Mouse (Mus musculus): Measurements from ENCODE around the gene Sidt1. TPM values are rescaled to one million over a fixed set of nuclear protein-coding genes. Genes with fewer than 3 reads are reported as not detected.

Sidt1 gene
- polyA plus RNA-seq, 1 experiment: not detected

GRCm38 (mm10) chr16:44233019-44233418 lies 100.0 kb downstream of the Sidt1 start:
- TF ChIP-seq GATA1 (IDR thresholded peaks at IDR 0.05; ENCODE audit: low read length): no peak

DNA sequence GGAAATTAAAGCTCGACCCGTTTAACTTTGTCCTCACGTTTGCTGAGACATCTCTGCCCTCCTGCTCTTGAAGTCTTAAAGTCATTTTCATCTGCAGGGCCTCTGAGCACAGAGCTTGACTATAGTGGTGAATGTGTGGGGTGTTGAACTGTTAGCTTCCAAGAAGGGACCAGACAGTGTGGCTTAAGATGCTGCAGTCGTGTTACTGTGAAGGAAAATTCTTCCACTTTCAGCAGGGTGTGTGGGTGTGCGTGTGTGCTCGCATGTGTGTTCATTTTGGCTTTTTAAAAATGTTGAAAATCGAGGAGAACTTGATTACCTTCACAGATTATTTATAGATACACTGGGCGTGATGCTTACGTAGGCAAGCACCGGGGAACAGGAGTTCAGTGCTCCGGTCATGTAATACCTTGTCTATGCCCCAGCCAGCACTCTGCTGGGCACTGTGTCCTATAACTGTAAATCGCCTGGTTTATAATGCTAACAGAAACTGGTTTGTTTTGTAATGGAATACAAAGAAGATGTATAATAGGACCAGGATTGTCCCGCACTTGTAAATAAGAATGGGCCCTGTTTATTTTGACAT lies 106.2 kb downstream of the Sidt1 start:
- no peak for TF ChIP-seq GATA1 (IDR thresholded peaks at IDR 0.05; ENCODE audit: low read length)

DNA sequence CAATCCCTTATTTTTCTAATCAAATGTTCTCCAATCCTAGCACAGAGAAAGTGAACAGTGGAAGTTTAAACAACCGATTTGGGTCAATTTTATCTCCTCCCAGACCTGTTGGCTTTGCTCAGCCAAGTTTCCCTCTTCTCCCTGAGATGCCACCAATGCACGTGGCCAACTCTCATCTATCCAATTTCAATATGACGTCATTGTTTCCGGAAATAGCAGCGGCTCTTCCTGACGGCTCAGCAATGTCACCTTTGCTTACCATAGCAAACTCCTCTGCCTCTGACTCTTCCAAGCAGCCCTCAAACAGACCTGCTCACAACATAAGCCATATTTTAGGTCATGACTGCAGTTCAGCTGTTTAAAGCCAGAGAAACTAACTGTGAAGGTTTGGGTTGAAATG lies 111.5 kb downstream of the Sidt1 start:
- no peak for TF ChIP-seq GATA1 (IDR thresholded peaks at IDR 0.05; ENCODE audit: low read length)

- TF ChIP-seq GATA1 (IDR thresholded peaks at IDR 0.05; ENCODE audit: low read length): no peak
These were observed 116.6 kb downstream of the Sidt1 start for GRCm38 (mm10) chr16:44216417-44216816.

DNA sequence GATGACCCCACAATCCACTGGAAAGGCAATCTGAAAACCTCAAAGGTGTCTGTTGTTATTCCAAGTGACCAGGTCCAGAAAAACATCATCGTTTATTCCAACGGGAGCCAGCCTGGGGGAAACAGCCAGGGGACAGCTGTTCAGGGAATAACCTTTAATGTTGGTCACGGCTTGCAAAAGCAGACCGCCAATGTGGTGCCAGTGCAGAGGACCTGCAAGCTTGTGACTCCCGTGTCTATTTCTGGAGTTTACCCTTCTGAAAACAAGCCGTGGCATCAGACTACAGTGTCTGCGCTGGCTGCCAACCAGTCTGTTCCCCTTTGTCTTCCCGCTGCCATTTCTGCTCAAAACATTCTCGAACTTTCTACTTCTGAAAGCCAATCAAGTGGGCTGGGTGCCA lies 117.5 kb downstream of the Sidt1 start:
- no peak for TF ChIP-seq GATA1 (IDR thresholded peaks at IDR 0.05; ENCODE audit: low read length)

- no peak for TF ChIP-seq GATA1 (IDR thresholded peaks at IDR 0.05; ENCODE audit: low read length)
These were observed 120.3 kb downstream of the Sidt1 start for GRCm38 (mm10) chr16:44212703-44213102.

- no peak for TF ChIP-seq GATA1 (IDR thresholded peaks at IDR 0.05; ENCODE audit: low read length)
These were observed 122.0 kb downstream of the Sidt1 start for GRCm38 (mm10) chr16:44211054-44211414.

- TF ChIP-seq GATA1 (IDR thresholded peaks at IDR 0.05; ENCODE audit: low read length): no peak
These were observed 122.6 kb downstream of the Sidt1 start for GRCm38 (mm10) chr16:44210156-44211053.

DNA sequence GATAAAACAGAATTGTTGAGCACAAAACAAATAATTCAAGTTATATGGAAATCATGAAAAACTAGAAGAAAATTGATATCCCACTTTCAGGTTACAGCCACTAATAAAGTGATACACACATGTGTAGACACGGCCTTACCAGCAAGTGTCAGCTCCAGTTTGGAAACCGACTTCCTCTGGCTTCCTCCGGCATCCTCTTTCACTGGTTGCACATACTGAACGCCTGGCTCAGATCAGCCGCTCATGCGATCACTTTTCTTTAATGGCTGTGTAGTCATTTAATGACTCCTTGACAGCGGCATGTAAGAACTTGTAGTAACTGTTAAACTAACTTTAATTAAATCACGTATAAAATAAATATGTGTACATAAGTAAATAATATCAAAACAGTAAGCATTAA lies 127.0 kb downstream of the Sidt1 start:
- no peak for TF ChIP-seq GATA1 (IDR thresholded peaks at IDR 0.05; ENCODE audit: low read length)

DNA sequence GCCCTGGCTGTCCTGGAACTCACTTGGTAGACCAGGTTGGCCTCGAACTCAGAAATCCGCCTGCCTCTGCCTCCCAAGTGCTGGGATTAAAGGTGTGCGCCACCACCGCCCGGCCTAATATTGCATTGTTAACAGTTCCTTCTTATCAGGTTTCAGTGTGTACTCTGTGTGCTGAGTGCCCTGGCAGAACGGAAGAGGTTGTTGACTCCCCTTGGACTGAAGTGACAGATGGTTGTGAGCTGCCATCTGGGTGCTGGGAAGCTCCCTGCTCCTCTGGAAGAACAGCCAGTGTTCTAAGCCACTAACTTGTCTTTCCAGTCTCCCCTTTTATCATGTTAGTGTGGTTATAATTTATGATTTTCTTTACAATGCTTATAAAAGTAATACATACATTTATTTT lies 128.7 kb downstream of the Sidt1 start:
- no peak for TF ChIP-seq GATA1 (IDR thresholded peaks at IDR 0.05; ENCODE audit: low read length)

DNA sequence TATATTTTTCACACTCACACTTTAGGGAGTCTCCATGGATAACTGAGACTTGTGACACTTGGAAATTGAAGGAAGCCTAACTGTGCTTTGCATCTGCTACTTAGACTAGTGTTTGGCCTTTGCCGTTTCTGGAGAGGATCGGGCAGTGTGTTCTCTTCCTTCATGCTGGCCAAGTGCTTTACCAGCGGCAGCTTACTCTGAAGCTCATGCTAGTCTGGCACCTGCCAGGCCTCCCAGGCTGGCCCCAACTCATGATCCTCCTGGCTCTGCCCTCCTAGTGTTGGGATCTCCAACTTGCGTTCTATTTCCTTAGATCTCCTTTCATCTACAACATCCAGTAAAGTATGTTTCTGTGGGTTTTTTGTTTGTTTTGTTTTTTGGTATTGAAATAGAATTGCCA lies 132.8 kb downstream of the Sidt1 start:
- no peak for TF ChIP-seq GATA1 (IDR thresholded peaks at IDR 0.05; ENCODE audit: low read length)

DNA sequence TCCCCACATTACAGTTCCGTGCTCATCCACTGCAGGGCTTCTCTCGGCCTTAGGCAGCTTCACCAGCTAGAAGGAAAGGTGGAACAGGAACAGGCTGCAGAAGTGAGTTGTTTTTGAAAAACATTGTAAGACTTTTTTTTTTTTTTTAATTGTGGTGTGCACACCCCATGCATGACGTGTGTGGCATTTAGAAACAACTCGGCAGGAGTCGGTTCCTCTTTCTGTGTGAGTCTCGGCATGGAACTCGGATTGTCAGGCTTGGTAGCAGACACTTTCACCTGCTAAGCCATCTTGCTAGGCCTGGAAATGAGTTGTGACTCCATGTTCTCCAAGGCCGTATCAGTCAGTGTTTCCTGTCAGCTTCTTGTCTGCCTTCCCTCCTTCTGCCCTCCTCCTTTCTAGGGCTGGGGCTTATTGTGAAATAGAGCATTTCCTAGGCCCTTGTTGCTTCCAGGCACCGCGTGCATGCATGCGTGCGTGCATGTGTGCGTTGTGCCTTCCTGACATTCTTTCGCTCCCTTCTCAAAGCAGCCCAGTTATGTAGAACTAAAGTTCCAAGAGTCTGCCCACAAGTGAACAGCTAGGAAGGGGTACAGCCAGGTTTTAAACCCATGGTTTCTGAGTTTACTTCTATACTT lies 133.8 kb downstream of the Sidt1 start:
- TF ChIP-seq GATA1 (IDR thresholded peaks at IDR 0.05; ENCODE audit: low read length): no peak

- no peak for TF ChIP-seq GATA1 (IDR thresholded peaks at IDR 0.05; ENCODE audit: low read length)
These were observed 142.0 kb downstream of the Sidt1 start for GRCm38 (mm10) chr16:44190968-44191367.

Other genes with a start within 250 kb of the Sidt1 start
- 1.7 and 4.1 TPM in 2 replicates for gene Atp6v1a, start 193.5 kb downstream of the Sidt1 start, polyA plus RNA-seq (2012)
- 47.5 and 62.7 TPM in 2 replicates for gene Naa50, start 193.4 kb downstream of the Sidt1 start, polyA plus RNA-seq (2012)
- gene Usf3, start 159.9 kb downstream of the Sidt1 start, polyA plus RNA-seq (2012): 4.2 and 6.2 TPM in 2 replicates
- 4.8 and 6.3 TPM in 2 replicates for gene Spice1, start 13.9 kb upstream of the Sidt1 start, polyA plus RNA-seq (2012)
- not detected in 2 replicates for gene Cfap44, start 61.6 kb upstream of the Sidt1 start, polyA plus RNA-seq (2012)
- not detected in 2 replicates for gene Boc, start 225.7 kb upstream of the Sidt1 start, polyA plus RNA-seq (2012)